Mouse (Mus musculus) megakaryocyte, embryonic 14.5 days (primary cell): ENCODE data around the gene Rfk. TPM values are rescaled to one million over a fixed set of nuclear protein-coding genes. Genes with fewer than 3 reads are reported as not detected.

ENCODE experiments used
- H3K27me3 ChIP-seq: replicated peaks from 2 replicates; pipeline ENCODE3; 2012; ENCODE audit warnings: inconsistent platforms
- H3K36me3 ChIP-seq: replicated peaks from 2 replicates; pipeline ENCODE3; 2012; ENCODE audit warnings: low read length, inconsistent platforms, mixed read lengths
- H3K4me1 ChIP-seq: 2 replicates; pipeline ENCODE4 v1.6.1; 2012; ENCODE audit warnings: inconsistent platforms
- H3K4me3 ChIP-seq: replicated peaks from 2 replicates; pipeline ENCODE3; 2012; ENCODE audit warnings: moderate library complexity, mild to moderate bottlenecking, inconsistent platforms
- H3K9me3 ChIP-seq: 2 replicates; pipeline ENCODE4 v1.6.1; 2012; ENCODE audit warnings: inconsistent platforms
- FLI1 ChIP-seq: IDR thresholded peaks from 2 replicates; pipeline ENCODE4 v1.6.1; 2012; ENCODE audit warnings: low read length, inconsistent platforms, mixed read lengths
- GATA1 ChIP-seq: IDR thresholded peaks from 3 replicates; pipeline ENCODE4 v1.6.1; 2012; ENCODE audit warnings: mixed read lengths, low read length, inconsistent platforms, borderline replicate concordance
- polyA plus RNA-seq: library from polyadenylated mRNA; stranded (reverse); fragments of >175 nt; gene quantifications from 2 replicates; pipeline ENCODE4 v1.2.3, GENCODE M21; 2012; ENCODE audit warnings: low replicate concordance; ENCODE audit not compliant: insufficient read depth

The Rfk gene
- polyA plus RNA-seq, 1 experiment, result 15.5 TPM

DNA sequence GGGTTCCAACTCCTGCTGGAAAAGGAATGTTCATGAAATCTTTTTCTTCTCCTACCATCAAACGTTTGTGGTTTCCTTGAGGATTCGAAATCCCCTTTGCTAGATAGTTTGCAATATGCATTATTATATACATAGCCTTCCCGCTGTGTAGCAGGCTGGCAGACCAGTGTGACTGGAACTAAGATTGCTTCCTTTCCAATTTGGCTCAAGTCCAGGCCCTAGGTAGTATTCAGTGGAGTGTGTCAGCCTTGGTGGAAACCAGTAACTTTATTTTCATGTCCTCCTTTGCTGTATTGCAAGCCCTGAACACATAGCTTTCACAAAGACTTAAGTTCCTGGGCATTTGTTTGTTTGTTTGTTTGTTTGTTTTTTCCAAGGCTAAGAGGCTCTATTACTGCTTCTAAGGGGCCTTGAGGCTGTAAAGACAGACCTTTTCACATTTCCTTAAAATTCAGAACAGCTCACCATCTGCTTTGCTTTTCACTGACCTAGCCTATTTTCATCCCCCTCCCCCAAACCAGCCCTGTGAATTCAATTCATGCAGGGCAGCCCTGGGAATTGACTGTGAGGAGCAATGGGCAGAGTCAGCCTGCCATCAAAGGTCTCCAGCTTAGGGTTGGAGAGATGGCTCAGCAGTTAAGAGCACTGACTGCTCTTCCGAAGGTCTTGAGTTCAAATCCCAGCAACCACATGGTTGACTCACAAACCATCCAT, 45.8 kb downstream of the Rfk start:
- H3K4me3 ChIP-seq, result no peak overlapping the region
- no peaks in the 10 kb centered on the region for H3K4me1 ChIP-seq
- H3K27me3 ChIP-seq, result peaks cover 4% of the 10 kb centered on the region
- no peaks in the 10 kb centered on the region for H3K9me3 ChIP-seq
- H3K36me3 ChIP-seq, result no peaks in the 10 kb centered on the region
- no peak for TF ChIP-seq GATA1
- no peak for TF ChIP-seq FLI1

DNA sequence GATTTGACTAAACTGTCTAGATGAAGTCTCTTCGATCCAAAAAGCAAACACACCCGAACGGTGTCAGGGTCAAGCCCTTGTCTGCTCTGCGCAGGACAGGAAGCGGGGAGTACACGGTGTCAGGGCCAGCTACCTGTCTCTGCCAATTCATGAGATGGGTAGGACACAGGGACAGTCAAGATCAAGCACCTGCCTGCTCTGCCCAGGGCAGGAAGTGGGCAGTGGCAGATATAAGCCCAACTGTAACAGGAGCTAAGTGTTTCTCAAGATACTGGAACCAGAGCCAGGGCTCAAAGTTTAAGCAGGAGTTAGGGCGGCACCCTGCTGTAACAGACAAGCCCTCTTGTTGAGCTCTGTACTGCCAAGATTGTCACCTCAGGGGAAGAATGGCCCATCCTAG, 49.7 kb downstream of the Rfk start:
- H3K4me3 ChIP-seq, result no peak overlapping the region
- TF ChIP-seq FLI1 (no peak), GATA1 (no peak)

More for the DNA sequence above, 49.7 kb downstream of the Rfk start:
- Histone ChIP-seq H3K9me3 (no peaks in the 10 kb centered on the region), H3K4me1 (no peaks in the 10 kb centered on the region), H3K36me3 (no peaks in the 10 kb centered on the region), H3K27me3 (peaks cover 2% of the 10 kb centered on the region)

Other genes starting within 250 kb of the Rfk start
- 0.73 TPM in 1 of 2 replicates, not detected in the other for gene Gcnt1, start 21.2 kb upstream of the Rfk start, polyA plus RNA-seq